Mouse (Mus musculus): ENCODE results near the gene Atp10a. TPM values are rescaled to one million over a fixed set of nuclear protein-coding genes. Genes with fewer than 3 reads are reported as not detected.
A peak's percentile ranks its signal among the peaks of the same experiment; 100 is the strongest.

Gene Atp10a
- total RNA-seq, 2 experiments from 2014 or later, result 2.4 to 2.7 TPM

DNA sequence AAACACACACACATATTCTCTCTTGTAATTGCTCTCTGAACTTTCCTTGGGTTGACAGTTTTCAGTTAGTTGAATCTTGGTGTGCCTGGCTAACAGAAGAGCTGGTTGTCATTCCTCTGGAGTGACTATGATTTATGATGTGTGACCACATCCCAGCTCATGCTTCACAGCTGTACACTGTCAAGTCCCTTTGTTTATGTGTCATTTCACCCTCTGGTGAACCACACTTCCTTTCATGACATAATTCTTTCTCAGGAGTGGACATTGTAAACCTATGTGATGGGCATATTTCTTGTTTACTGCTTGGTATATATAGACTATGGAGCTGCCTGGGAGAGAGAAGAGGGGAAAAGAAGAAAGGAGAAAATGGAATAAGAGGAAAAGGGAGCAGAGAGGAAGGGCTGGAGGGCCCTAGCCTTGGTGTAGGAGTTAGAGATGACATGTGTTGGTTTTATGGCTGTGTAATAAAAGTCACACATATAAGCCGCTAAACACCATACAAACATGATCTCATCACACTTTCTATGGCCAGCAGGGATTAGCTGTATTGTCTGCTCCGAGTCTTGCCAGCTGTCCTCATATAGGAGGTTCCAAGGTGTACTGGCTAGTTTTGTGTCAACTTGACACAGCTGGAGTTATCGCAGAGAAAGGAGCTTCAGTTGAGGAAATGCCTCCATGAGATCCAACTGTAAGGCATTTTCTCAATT lies 81.0 kb downstream of the Atp10a start:
- DNase-seq, result no peak

DNA sequence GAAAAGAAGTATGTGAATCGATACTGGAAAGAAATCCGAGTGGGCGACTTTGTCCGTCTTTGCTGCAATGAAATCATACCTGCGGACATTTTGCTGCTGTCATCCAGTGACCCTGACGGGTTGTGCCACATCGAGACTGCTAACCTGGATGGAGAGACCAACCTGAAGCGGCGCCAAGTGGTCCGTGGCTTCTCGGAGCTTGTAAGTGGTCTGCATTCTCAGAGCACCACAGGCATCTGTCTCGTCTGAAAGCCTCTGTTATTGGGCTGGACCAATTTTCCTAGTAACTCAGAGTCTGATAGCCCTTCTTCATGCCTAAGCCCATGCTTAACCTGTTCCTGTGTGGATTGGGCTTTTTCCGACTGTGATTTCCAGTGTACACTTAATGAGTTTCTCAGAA lies 84.2 kb downstream of the Atp10a start:
- DNase-seq, result no peak

DNA sequence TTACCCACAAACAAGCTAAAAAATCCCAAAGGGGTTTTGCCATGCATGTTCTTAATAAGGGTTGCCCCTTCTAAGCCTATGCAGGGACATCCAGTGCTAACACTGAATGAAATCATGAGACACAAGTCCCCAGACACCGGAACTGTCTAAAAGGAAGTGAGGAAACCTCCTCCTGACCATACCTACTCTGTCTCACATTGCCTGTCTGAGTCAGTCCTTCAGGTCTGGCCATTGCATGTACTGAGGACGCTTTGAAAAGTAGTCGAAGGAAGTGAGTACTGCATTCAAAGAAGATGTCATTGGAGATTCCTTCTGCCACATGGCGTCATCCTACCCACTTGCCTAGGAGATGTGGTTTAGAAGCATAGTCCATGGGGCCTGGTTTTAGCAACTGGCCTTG lies 84.9 kb downstream of the Atp10a start:
- no peak for DNase-seq

DNA sequence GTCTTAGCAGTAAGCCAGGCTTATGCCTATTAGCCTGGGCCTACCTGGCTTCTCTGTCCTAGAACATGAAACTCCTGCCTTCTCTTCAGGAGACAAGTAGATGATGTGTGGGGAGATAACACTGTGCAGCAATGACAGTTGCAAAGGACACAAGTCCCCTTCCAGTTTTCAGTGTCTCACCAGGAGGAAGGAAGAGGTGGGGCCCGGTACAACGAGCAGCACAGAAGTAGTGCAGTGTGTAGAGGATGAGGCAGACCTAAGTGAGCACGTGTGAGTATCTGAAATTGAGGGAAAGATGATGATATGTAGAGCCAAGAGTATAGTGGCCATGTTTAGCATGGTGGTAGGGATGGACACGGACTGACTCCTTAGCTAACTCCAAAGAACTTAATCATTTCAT lies 86.0 kb downstream of the Atp10a start:
- DNase-seq, result no peak

DNA sequence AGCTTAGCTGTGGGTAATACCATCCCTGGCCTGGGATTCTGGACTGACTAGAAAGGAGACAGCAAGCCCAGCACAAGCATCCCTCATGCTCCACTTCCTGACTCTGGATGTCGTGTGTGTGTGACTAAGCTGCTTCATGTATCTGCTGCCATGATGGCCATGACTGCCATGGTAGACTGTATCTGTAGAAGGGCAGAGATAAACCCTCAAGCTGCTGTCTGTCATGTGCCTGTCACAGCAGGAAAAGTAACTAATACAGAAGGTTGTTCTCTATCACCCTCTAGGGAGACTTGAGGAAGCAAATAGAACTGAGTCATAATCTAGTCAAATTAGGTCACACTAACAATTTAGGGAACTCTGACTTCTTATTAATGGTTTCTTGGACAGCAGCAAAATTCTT lies 86.7 kb downstream of the Atp10a start:
- DNase-seq, result no peak

DNA sequence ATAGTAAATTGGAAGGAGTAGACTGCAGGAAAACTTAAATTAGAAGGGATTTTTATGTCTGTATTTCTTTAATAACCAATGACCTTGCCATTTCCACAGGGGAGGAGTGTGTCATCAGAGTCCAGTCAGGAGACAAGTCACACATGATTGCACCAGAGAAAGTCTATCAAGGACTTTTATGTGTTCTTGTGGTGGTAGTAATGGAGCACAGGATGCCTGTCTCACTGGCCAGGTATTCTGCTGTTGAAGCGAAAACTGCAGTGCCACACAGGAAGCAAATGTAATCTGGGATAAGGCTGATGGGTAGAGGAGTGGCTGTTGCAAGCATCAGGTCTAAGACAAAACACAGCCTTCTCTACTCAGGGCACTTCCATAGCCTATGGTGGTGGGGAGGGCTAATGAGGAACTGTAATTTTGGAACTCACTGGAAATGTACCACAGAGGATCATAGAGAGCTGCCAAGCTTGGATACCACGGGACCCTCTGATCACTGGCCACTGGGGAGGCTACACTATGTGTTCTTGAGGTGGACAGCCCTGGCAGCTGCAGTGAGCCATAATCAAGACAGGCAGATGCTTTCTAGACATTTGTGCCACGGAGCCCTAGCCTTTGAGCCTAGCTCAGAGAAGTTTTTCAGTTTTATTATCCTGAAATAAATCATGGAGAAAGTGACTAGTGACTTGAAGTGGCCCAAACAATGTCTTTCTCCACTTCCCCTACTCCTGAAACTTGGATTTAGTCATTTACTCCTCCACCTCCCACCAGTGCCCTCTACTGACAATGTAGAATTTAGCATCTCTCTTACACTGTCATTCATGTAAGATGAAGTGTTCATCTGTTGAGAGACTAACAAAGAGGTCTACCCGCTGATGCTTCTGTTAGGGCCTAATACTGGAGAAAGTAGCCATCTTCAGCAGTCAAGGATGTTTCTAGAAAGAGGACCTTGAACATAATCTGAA lies 87.7 kb downstream of the Atp10a start:
- no peak for DNase-seq

DNA sequence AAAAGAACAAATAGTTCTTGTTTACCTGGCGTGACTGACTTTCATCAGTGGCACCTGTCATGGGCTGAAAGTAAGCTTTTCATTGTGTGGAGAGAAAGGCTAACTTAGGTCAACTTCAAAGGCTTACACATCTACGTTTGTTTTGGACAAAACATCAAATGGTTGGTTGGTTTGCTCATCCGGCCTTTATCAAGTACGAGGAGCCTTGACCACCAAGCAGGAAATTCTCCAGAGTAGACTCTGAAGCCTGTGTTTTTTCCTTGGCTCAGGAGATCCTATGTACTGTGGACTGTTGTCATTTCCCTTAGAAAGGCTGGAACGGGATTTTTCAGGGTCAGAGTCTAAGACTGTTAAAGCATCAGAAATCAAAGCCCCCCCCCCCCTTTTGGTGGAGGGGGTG lies 90.9 kb downstream of the Atp10a start:
- DNase-seq, result no peak

DNA sequence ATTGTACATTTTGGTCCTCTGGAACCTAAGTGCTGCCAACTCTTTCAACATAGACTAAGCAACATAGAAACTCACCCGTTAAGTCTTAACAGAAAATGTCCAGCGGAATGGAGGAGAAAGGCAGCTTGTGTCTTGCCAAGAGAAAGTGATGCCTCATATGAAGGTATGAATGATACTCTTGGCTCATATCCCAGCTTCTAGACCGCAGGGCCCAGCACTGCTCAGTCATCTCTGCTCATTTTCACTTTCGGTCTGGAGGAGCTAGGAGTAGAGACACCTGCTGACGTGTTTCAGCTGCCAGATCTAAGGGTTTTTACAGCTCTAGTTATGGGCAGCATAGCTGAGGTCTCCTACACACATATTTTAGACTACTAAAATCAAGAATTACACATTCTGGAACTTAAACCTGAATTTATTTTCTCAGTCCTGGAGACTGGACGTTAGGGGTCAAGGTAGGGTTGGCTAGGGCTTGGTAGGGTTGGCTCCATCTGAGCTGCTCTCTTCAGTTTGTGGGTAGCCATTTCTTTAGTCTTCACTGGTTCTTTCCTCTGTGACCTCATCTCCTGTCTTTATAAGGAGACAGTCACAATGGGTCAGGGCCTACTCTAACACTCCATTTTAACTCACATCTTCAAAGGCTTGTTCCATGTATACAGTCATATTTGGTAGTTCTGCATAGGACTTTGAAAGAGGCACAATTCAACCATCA lies 94.1 kb downstream of the Atp10a start:
- no peak for DNase-seq

DNA sequence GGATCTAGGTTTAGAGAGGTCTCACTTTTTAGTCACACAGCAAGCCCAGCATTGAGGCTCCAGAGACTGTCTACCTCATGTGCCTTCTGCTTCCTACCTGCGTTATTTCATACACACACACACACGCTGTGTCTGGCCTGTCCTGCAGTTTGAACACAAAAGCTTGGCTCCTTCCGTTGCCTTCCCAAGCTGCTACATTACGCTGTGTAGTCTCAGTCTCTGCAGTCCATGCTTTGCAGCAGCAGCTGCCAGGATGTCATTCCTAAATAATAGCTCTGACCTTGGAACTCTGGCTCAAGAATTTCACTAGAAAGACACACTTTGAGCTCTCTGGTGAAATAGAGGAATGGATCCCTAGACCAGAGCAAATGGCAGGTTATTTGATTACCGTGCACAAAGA lies 96.1 kb downstream of the Atp10a start:
- no peak for DNase-seq

DNA sequence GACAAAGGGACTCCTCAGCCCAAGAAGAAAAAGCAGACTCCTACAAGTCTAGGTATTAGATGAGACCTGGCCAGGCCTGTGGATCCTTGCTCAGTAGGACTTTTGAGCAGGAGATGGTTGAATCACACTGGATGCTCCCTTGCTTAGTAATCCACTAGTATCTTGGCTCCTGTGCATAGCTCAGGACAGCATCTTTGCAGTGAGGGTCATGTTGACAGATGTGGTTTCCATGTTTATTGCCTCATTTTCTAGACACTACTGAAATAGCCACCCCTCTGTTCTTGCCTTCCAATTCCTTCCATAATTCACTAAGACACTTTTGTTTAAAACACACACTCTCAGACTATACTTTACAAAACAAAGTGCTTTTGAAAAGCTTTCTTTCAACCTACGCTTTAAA lies 98.1 kb downstream of the Atp10a start:
- DNase-seq, result no peak

DNA sequence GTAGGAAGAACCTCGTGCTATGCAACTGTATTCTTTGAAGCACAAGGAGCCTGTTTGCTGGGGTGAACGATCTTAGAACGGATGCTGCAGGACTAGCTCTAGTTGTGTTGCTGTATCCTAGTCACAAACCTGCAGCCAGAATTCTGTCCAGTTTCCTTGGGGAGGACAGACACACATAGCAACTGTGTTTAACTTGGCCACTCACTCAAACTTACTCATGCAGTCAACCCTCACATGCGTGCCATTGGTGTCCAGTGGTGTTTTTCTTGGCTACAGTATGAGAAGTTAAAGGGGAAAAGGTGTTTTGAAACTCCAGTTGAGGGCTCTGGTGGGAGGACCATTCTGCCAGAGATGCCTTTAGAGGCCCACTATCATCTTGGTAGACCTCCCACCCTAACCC lies 98.6 kb downstream of the Atp10a start:
- no peak for DNase-seq

DNA sequence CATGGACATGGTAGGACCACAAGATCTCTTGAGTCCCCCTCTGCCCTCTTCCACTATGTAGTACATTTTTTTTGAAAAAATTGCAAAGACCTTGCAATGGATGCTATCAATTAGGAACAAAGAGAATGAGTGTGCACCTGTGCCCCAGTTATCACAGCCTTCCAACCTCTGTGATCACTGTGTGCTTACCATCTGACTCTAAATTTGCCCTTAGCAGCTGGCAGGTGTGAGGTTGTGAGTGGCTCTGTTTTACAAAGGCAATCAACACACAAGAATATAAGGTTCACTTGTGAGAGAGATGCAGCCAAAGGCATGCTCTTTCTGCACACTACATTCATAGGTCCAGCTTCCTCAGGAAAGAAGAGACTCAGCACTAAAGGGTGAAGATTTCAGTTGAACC lies 99.1 kb downstream of the Atp10a start:
- DNase-seq, result no peak

DNA sequence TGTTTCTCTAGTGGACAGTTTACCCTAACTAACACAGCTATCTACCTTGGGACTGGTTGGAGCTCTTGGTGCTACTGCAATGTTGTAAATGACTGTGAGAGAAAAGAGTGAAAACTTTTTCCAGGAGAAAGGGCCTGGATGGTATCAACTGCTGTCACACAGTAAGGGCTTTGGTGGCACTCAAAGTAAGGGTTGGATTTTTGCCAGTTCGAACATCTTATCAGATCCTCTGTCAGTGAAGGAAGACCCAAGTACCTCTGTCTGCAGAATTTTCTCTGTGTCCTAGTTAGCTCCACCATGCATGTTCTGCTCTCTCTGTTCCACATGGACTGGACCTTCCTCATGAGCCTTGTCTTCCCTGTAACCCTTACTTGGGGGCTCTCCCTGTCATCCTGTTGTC lies 99.9 kb downstream of the Atp10a start:
- DNase-seq, result no peak

DNA sequence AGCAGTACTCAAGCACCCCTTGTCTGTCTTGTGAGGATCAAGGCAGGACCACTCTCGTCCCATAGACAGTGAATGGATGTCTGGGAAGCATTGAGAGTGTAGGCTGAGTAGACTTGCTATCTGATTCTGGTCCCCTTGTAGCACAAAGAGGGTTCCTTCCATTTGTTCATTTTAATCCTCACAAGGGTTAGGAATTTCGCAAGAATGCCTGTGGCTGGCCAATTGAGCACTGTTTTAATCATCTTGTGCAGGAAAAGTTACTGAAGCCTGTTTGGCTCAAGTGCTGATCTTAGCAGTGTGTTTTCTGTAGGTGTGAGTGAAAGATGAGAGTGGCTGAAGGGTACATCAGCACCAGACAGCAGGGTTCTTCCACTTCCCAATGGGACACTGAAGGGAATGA lies 101.4 kb downstream of the Atp10a start:
- no peak for DNase-seq

DNA sequence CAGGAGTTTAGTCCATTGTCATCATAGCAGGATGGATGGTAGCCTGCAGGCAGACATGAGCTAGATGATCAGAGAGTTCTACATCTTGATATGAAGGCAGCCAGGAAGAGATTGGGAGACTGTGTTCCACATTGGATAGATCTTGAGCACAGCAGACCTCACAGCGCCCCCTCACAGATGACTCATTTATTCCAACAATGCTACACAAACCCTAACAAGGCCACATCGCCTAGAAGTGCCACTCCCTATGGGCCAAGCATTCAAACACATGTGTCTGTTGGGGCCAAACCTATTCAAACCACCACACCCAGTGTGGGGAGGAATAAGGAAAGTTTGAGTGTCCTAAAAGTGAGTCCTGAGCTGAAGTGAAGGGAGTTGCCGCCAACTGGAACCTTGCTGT lies 102.4 kb downstream of the Atp10a start:
- peak; percentile 16 for DNase-seq

DNA sequence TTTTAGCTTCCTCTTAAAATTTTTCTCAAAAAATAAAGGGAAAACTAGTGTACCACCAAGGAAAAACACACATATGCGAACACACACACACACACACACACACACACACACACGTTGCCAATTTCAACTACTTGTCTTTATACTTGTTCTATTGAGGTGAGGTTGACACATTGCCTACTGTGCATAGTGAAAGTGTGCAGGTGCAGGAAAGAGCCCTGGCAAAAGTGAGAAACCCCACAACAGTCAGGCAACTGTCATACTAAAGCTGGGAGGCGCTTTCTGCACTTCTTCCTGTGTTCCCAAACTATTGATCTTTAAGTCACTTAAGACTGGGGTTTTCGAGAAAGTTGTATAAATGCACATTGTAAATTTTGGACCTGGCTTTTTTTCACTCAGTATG lies 103.3 kb downstream of the Atp10a start:
- no peak for DNase-seq

DNA sequence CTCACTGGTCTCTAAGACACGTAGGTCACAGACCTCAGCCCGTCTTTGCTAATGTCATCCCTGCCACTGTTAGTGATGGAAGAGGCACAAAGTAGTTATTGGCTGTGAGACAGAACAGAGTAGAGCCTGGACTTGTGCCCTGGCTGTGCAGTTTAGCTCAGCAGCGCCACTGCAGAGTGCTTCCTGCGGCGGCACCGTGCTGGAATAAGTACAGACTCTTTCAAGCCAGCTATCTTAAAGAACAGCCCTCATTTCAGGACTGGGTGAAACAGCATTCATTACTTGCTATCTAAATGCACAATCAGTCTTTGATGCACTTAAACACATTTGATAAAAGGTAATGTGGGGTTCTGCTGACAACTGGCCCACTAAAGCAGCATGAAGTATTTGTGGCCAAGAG lies 111.3 kb downstream of the Atp10a start:
- DNase-seq, result peak; percentile 22

DNA sequence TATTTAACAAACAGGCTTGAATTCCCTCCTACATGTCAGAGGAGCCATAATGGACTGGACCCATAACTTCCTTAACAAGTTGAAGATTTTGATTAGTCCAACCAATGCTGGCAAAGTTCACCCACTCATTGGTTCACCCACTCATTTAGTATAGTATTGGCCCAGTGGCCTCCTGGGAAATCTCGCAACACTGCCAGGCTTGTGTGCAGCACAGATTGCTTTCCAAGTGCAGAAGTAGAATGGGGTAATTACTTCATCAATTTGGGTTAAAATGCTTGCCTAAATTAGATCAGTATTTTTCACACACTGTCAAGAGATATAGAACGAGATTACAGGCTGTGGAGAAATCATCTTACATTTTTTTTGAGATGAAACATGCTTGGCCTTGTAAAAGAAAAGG lies 112.3 kb downstream of the Atp10a start:
- no peak for DNase-seq

DNA sequence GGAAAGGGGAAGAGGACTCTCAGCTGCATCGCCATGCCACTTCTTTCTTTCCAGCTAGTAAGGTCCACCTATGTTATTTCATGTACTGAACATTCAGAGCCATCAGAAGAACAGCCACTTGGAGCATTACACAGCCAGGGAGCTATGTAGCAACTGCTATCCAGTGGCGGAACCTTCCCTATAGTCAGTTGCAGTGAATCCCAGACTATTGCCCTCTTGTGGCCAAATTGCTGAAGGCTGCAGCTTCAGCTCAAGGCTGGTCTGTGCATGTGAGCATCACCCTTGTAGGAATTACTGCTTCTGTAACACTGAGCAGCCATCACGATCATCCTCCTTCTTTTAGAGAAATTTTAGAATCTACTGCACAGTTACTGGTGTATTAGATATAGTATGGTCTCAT lies 114.3 kb downstream of the Atp10a start:
- peak; percentile 19 for DNase-seq

DNA sequence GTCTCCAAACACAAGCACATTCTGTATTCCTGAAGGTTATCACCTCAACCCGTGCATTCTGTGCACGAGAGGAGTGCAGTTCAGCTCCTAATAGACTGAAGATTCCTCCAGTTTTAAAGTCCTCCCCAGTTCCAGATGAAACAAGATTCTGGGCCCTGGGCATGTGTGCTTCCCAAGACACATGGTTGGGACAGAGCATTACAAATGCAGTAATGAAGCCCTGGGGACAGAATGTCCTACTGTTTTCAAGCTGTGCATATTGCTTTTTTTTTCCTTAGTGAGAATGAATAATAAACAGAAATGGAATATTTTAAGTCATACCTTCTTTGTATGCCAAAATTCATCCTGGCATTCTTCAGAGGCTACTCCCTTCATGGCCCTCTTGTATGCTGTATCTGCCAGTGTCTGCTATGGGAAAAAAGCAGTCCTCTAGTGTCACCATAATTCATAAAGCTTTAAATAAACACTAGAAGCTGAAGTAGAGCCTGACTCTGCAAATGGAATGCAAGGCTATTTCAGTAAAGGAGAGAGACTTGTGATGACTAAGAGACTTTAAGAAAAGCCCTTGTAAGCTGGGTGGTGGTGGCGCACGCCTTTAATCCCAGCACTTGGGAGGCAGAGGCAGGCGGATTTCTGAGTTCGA lies 116.2 kb downstream of the Atp10a start:
- peak; percentile 40 for DNase-seq

DNA sequence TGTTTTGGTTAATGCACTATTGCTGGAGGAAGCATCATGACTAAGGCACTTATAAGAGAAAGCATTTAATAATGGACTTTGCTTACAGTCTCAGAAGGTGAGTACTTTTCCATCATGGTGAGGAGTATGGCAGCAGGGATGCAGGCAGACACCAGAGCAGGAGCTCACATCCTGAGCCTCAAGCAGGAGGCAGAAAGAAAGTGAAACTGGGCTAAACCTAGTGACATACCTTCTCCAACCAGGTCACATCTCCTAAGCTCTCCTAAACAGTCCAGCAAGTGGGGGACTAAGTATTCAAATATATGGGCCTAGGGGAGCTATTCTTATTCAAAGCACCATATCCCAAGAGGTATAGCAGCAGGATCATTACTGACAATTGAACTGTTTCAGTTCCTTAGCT lies 123.2 kb downstream of the Atp10a start:
- DNase-seq, result no peak

DNA sequence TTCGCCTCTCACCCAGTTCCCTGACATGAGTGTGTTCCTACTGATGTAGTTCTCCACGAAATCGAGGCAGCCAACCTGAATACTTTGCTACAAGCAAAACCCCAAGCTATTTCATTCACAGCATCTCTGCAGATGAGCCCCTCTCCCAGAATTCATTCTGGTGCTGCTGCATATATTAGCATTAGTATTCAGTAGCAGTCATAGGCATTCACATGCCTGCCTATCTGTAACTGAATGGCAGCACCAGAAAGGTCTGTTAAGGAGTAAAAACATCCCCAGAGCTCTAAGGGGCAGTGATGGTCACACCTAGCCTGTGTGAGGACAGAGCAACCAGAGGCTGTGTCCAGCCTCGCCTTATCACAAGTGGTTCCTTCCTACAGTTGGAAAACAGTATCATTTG lies 131.0 kb downstream of the Atp10a start:
- no peak for DNase-seq

DNA sequence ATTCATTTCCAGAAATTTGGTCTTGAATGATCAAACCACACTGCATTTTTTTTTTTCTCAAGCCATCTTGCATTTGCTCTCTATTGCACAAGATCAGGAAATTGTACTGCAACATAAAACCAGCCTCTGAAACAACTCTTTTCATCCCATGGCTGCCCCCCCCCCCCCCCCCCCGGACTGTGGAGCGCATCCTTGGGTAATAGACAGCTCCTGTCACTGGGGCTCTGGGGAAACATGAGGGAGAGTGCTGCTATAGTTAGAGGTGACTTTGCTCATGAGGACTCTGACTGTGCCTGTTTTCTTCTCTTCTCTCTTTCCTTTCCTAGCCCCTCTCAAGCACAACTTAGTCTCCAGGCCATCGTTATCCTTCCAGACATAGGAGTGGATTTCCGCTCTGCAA lies 131.6 kb downstream of the Atp10a start:
- no peak for DNase-seq
